Mouse (Mus musculus): Measurements from ENCODE around the gene Nrk. TPM values are rescaled to one million over a fixed set of nuclear protein-coding genes. Genes with fewer than 3 reads are reported as not detected.

Gene Nrk
- total RNA-seq (2023), result not detected in 4 replicates

DNA sequence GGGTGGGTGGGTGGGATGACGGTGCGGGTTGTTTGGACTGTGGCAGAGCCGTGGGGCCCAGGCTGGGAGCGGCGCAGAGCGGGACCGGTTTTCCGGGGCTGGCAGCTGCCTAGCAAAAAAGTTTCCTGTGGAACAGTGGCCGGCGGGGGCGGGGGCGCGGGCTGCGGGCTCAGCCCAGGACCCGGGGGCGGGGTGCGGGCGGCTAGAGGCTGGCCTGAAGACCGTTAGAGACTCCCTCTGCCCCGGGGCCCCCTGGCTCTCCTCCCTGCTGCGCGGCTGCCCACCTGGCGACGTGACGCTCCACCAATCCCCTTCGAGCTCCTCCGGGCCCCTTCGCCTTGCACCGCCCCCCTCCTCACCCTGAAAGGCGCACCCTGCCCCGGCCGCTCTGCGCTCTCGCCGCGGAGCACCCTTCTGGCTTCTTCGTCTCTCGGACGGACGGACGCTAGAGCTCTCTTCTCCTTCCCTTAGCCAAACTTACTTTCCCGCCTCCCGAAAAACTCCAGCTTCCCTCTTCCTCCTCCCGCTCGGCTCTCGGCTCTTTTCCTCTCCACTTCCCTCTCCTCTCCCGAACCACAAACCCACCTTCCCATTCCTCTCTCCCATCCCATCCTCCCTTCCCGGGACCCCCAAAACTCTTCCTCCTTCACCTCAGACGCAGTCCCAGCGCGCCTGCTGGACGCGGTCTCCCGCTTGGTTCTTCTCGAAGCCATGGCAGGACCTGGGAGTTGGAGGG is at the start of gene Nrk:
TSS of gene Nrk (plus strand) at position 390 of the 736 bp plus-strand sequence.

Other genes with a start within 250 kb of the Nrk start
- gene Serpina7, start 170.8 kb downstream of the Nrk start, total RNA-seq (2023), result not detected in 4 replicates
- not detected in 4 replicates for gene 4930513O06Rik, start 171.8 kb downstream of the Nrk start, total RNA-seq (2023)

Data from B cell, adult 62 days (primary cell).